Mouse (Mus musculus): ENCODE results near the gene Zfp408. TPM values are rescaled to one million over a fixed set of nuclear protein-coding genes. Genes with fewer than 3 reads are reported as not detected.

Gene Zfp408
- polyA plus RNA-seq, 1 experiment from 2014 or later, result 14.3 TPM

Other genes with a start within 250 kb of the Zfp408 start
- gene 1110051M20Rik, start 205.1 kb downstream of the Zfp408 start, polyA plus RNA-seq (2015; fragmentation: Nextera tagmentation; extraction: Ambion mirVana), result 66.9 and 71.1 TPM in 2 replicates
- 9.1 and 9.6 TPM in 2 replicates for gene Lrp4, start 192.3 kb downstream of the Zfp408 start, polyA plus RNA-seq (2015; fragmentation: Nextera tagmentation; extraction: Ambion mirVana)
- gene Ckap5, start 123.0 kb downstream of the Zfp408 start, polyA plus RNA-seq (2015; fragmentation: Nextera tagmentation; extraction: Ambion mirVana), result 103 and 110 TPM in 2 replicates
- gene F2, start 13.4 kb downstream of the Zfp408 start, polyA plus RNA-seq (2015; fragmentation: Nextera tagmentation; extraction: Ambion mirVana), result 0.27 and 4.3 TPM in 2 replicates
- 92.9 and 108 TPM in 2 replicates for gene Arhgap1, start 69 bp upstream of the Zfp408 start, polyA plus RNA-seq (2015; fragmentation: Nextera tagmentation; extraction: Ambion mirVana)
- gene Atg13, start 60.8 kb upstream of the Zfp408 start, polyA plus RNA-seq (2015; fragmentation: Nextera tagmentation; extraction: Ambion mirVana), result 27.1 and 28.5 TPM in 2 replicates
- gene Harbi1, start 61.1 kb upstream of the Zfp408 start, polyA plus RNA-seq (2015; fragmentation: Nextera tagmentation; extraction: Ambion mirVana), result 25.5 and 30.5 TPM in 2 replicates
- gene Ambra1, start 80.3 kb upstream of the Zfp408 start, polyA plus RNA-seq (2015; fragmentation: Nextera tagmentation; extraction: Ambion mirVana), result 20.6 and 23.5 TPM in 2 replicates

Data from embryonic facial prominence, embryonic 13.5 days (tissue).